Mouse (Mus musculus) C2C12 (cell line): ENCODE measurements around the gene Prkg1. TPM values are rescaled to one million over a fixed set of nuclear protein-coding genes. Genes with fewer than 3 reads are reported as not detected.

Source experiments
- H3K27me3 ChIP-seq: one replicate; pipeline ENCODE4 v1.6.1; 2011; ENCODE audit not compliant: control insufficient read depth, insufficient read depth, insufficient read length
- H3K36me3 ChIP-seq: one replicate; pipeline ENCODE4 v1.6.1; 2011; ENCODE audit not compliant: control insufficient read depth, insufficient read depth
- H3K4me3 ChIP-seq: one replicate; pipeline ENCODE4 v1.5.1; 2011; ENCODE audit warnings: mild to moderate bottlenecking, control low read depth; ENCODE audit not compliant: poor library complexity, insufficient read depth, severe bottlenecking
- H3K79me2 ChIP-seq: one replicate; pipeline ENCODE4 v1.6.1; 2011; ENCODE audit not compliant: control insufficient read depth, insufficient read depth
- H3K79me3 ChIP-seq: one replicate; pipeline ENCODE4 v1.6.1; 2011; ENCODE audit warnings: low read depth, control low read depth
- H3ac ChIP-seq: one replicate; pipeline ENCODE3; 2011; ENCODE audit warnings: low read depth; ENCODE audit not compliant: control insufficient read depth, insufficient read length
- CEBPB ChIP-seq: IDR thresholded peaks from one replicate; pipeline ENCODE4 v1.6.1; 2011; ENCODE audit warnings: low read depth, mild to moderate bottlenecking, control low read depth, moderate library complexity
- CTCF ChIP-seq: IDR thresholded peaks from one replicate; pipeline ENCODE4 v1.5.1; 2011; ENCODE audit not compliant: control insufficient read depth, insufficient read depth, insufficient read length
- FOSL1 ChIP-seq: IDR thresholded peaks from one replicate; pipeline ENCODE4 v1.8.0; 2011; ENCODE audit warnings: mild to moderate bottlenecking, low read length; ENCODE audit not compliant: poor library complexity, insufficient read depth, severe bottlenecking
- MAX ChIP-seq: IDR thresholded peaks from one replicate; pipeline ENCODE4 v1.6.1; 2011; ENCODE audit warnings: mild to moderate bottlenecking, control low read depth
- MYOD1 ChIP-seq: IDR thresholded peaks from one replicate; pipeline ENCODE4 v1.6.1; 2011; ENCODE audit warnings: low read depth; ENCODE audit not compliant: control insufficient read depth, insufficient read length
- MYOG ChIP-seq: IDR thresholded peaks from one replicate; pipeline ENCODE4 v1.6.1; 2011; ENCODE audit not compliant: control insufficient read depth, insufficient read length; ENCODE audit errors: extremely low read depth
- USF1 ChIP-seq: IDR thresholded peaks from one replicate; pipeline ENCODE4 v1.6.1; 2011; ENCODE audit warnings: low read depth, mild to moderate bottlenecking, control low read depth, moderate library complexity
- polyA plus RNA-seq: library from polyadenylated mRNA; unstranded; fragments of >200 nt; fragmentation: generic; extraction: Trizol; gene quantifications from one replicate; pipeline ENCODE4 v1.2.1, GENCODE M21; 2012; ENCODE audit warnings: missing spikeins

The Prkg1 gene
- polyA plus RNA-seq, 1 experiment = 0.47 TPM

GRCm38 (mm10) chr19:31076106-31076505 lies 688.7 kb downstream of the Prkg1 start:
- TF ChIP-seq MYOD1 (no peak), FOSL1 (no peak), MAX (no peak), MYOG (no peak)
- Histone ChIP-seq H3K79me3 (no peaks in the 10 kb centered on the region), H3K4me3 (no peak overlapping the region), H3K79me2 (no peaks in the 10 kb centered on the region), H3ac (no peak overlapping the region), H3K36me3 (no peaks in the 10 kb centered on the region), H3K27me3 (no peaks in the 10 kb centered on the region)

GRCm38 (mm10) chr19:31074717-31075063 lies 690.1 kb downstream of the Prkg1 start:
- Histone ChIP-seq H3K36me3 (no peaks in the 10 kb centered on the region), H3ac (no peak overlapping the region), H3K79me2 (no peaks in the 10 kb centered on the region), H3K4me3 (no peak overlapping the region), H3K27me3 (no peaks in the 10 kb centered on the region), H3K79me3 (no peaks in the 10 kb centered on the region)
- no peak for TF ChIP-seq CTCF
- no peak for TF ChIP-seq USF1
- no peak for TF ChIP-seq FOSL1
- TF ChIP-seq MYOD1 = no peak
- no peak for TF ChIP-seq MYOG
- no peak for TF ChIP-seq CEBPB
- no peak for TF ChIP-seq MAX

- no peaks in the 10 kb centered on the region for H3K36me3 ChIP-seq
- no peaks in the 10 kb centered on the region for H3K27me3 ChIP-seq
- TF ChIP-seq MAX (no peak), FOSL1 (no peak), USF1 (no peak), MYOD1 (no peak), MYOG (no peak), CEBPB (no peak), CTCF (no peak)
- H3K79me3 ChIP-seq = no peaks in the 10 kb centered on the region
- no peak overlapping the region for H3K4me3 ChIP-seq
- no peaks in the 10 kb centered on the region for H3K79me2 ChIP-seq
- no peak overlapping the region for H3ac ChIP-seq
These were observed 690.7 kb downstream of the Prkg1 start for GRCm38 (mm10) chr19:31073959-31074716.

GRCm38 (mm10) chr19:31065206-31065781 lies 699.5 kb downstream of the Prkg1 start:
- Histone ChIP-seq H3K27me3 (no peaks in the 10 kb centered on the region), H3K36me3 (no peaks in the 10 kb centered on the region), H3K79me2 (no peaks in the 10 kb centered on the region), H3K4me3 (no peak overlapping the region), H3ac (no peak overlapping the region), H3K79me3 (no peaks in the 10 kb centered on the region)
- TF ChIP-seq USF1 (no peak), CTCF (no peak), CEBPB (no peak), MAX (no peak), FOSL1 (no peak)

GRCm38 (mm10) chr19:31064740-31065139 lies 700.1 kb downstream of the Prkg1 start:
- H3K27me3 ChIP-seq = no peaks in the 10 kb centered on the region
- H3K79me2 ChIP-seq = no peaks in the 10 kb centered on the region
- H3ac ChIP-seq = no peak overlapping the region
- no peak for TF ChIP-seq FOSL1
- TF ChIP-seq MAX = no peak
- no peak for TF ChIP-seq MYOD1
- TF ChIP-seq CTCF = no peak
- no peak overlapping the region for H3K4me3 ChIP-seq
- H3K79me3 ChIP-seq = no peaks in the 10 kb centered on the region
- H3K36me3 ChIP-seq = no peaks in the 10 kb centered on the region

GRCm38 (mm10) chr19:31046601-31047000 lies 718.2 kb downstream of the Prkg1 start:
- H3K4me3 ChIP-seq = no peak overlapping the region
- no peaks in the 10 kb centered on the region for H3K79me3 ChIP-seq
- no peaks in the 10 kb centered on the region for H3K36me3 ChIP-seq
- H3ac ChIP-seq = no peak overlapping the region
- H3K79me2 ChIP-seq = no peaks in the 10 kb centered on the region
- TF ChIP-seq FOSL1 = no peak
- TF ChIP-seq MYOD1 = no peak
- TF ChIP-seq MAX = no peak
- no peak for TF ChIP-seq MYOG
- TF ChIP-seq CEBPB = no peak
- no peaks in the 10 kb centered on the region for H3K27me3 ChIP-seq
